Mouse (Mus musculus) MEL (cell line): Measurements from ENCODE around the gene Larp4b.

Experiments used
- E2F4 ChIP-seq: IDR thresholded peaks from 2 replicates; pipeline ENCODE4 v1.6.1; 2011; ENCODE audit warnings: low read depth, low read length, improper control_type of control experiment, borderline replicate concordance
- SMC3 ChIP-seq: IDR thresholded peaks from 2 replicates; pipeline ENCODE4 v1.6.1; 2011; ENCODE audit warnings: low read depth, low read length, improper control_type of control experiment

- no peak for TF ChIP-seq E2F4
- TF ChIP-seq SMC3: no peak
Measured at GRCm38 (mm10) chr13:9075825-9076592, 17.7 kb upstream of the Larp4b start.
